Mouse (Mus musculus): Measurements from ENCODE around the gene Ednra. TPM values are rescaled to one million over a fixed set of nuclear protein-coding genes. Genes with fewer than 3 reads are reported as not detected.
"Not testable (repeated sequence)": the region's sequence is repeated elsewhere in the genome, so short reads cannot be mapped to it uniquely, and the experiment has no call there.

Gene Ednra
- polyA plus RNA-seq, 1 experiment from 2014 or later = 51.8 TPM

DNA sequence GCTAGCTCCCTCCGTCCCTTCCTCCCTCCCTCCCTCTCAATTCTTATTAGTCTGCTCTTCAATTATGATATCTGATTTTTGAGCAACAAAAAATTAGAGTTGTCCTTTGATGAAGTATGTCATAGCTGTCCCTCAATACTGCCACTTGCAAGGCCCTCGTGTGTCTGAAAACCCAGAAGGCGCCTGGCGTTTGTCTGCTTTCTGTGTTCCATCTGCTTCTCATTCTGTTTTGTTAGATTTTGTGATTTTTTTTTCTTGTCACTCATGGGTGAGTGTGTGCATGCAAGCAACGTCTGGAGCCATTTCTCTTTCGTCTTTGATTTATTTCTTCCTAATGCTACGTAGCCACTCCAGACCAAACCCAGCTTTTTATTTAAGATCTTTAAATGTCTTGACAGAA is 9.8 kb downstream of the Ednra start:
- Histone ChIP-seq H3K4me2 (replicated peaks) (no peak overlapping the region), H3K27me3 (no peaks in the 10 kb centered on the region), H3K4me1 (peaks cover 74% of the 10 kb centered on the region), H3K9me3 (no peaks in the 10 kb centered on the region), H3K27ac (peak overlapping the region; percentile 46; the same call in 1 of the 2 replicates), H3K9ac (no peak overlapping the region), H3K36me3 (peaks cover 1% of the 10 kb centered on the region; the same call in 1 of the 2 replicates), H3K4me3 (no peak overlapping the region)
- 29% methylated on average over 7 of the region's 7 CpGs for WGBS
- ATAC-seq (ENCODE audit: insufficient number of reproducible peaks, insufficient read depth, low FRiP score, low TSS enrichment) = no peak

DNA sequence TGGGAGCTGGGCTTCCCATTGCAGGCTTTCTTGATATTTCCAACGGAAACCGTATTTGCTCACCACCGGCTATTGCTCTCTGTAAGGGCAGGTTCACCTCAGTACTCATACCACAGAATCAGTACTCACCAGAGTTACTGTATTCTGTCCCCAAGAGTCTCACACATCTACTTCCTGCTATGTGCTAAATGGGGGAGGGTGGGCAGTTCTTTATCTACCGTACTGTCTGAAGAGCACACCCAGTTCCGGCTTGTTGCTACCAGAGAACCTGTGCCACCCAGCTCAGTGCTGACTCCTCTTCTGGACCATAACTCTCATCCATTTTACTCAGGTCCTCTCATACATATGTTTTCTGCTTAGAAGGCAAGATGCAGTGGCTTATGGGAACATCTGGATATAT is 10.6 kb downstream of the Ednra start:
- no peak for ATAC-seq (ENCODE audit: insufficient number of reproducible peaks, insufficient read depth, low FRiP score, low TSS enrichment)
- Histone ChIP-seq H3K4me1 (peaks cover 70% of the 10 kb centered on the region), H3K27ac (peak overlapping the region; percentile 72), H3K9me3 (no peaks in the 10 kb centered on the region), H3K27me3 (no peaks in the 10 kb centered on the region), H3K4me3 (no peak overlapping the region), H3K4me2 (replicated peaks) (0 out of 2 replicates have a peak overlapping the region, but pooled peaks have one; percentile 2), H3K9ac (no peak overlapping the region), H3K36me3 (no peaks in the 10 kb centered on the region)
- 67% methylated on average over 5 of the region's 5 CpGs for WGBS

DNA sequence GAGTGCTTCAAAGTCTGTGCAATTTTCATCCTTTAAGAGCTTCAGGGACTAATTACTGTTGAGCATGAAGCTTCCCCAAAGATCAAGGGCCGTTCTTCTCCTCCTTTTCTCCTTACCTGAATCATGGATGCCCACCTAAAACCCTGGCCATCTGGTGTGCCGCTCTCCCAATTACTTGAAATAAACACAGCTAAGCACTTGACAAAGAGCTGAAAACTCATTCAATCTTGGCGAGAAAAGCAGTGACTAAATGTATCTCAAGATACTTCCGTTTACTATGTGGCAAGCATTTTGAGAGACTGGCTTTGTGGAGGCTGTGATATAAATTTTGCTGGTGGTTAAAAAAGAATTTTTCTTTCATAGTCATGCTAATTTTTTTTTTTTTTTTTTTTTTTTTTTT is 19.5 kb downstream of the Ednra start:
- H3K4me2 ChIP-seq (replicated peaks) = no peak overlapping the region
- H3K9ac ChIP-seq = no peak overlapping the region
- H3K36me3 ChIP-seq = peaks cover 4% of the 10 kb centered on the region; the same call in 1 of the 2 replicates
- H3K27ac ChIP-seq = 0 out of 2 replicates have a peak overlapping the region, but pooled peaks have one; percentile 47
- no peak for ATAC-seq (ENCODE audit: insufficient number of reproducible peaks, insufficient read depth, low FRiP score, low TSS enrichment)
- H3K9me3 ChIP-seq = no peaks in the 10 kb centered on the region
- no peaks in the 10 kb centered on the region for H3K27me3 ChIP-seq
- no peak overlapping the region for H3K4me3 ChIP-seq
- H3K4me1 ChIP-seq = peaks cover 7% of the 10 kb centered on the region; the same call in 1 of the 2 replicates
- 84% methylated on average over 4 of the region's 4 CpGs for WGBS

DNA sequence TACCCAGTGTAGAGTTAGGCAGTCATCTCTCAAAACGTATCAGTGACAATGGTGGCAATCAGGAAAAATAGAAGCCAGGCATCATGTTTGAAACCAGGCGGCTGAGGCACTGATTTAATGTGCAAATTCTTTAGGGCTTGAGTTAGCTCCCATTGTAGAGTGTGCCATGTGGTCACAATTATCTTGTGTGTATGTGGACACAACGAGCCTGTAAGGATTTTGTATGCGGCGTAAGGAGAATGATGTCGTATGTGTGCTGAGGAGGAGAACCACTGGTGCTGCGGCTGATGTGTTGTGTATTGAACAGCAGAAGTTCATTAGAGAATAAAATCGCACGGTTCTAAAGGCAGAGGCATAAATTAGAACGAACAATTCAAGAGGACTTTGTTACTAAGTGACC is 26.2 kb downstream of the Ednra start:
- Histone ChIP-seq H3K27me3 (no peaks in the 10 kb centered on the region), H3K36me3 (peaks cover 9% of the 10 kb centered on the region; the same call in 1 of the 2 replicates), H3K4me2 (replicated peaks) (no peak overlapping the region), H3K9ac (no peak overlapping the region), H3K27ac (peak overlapping the region; percentile 19; the same call in 1 of the 2 replicates), H3K4me1 (peaks cover 28% of the 10 kb centered on the region), H3K9me3 (no peaks in the 10 kb centered on the region), H3K4me3 (no peak overlapping the region)
- 40% methylated on average over 10 of the region's 10 CpGs for WGBS
- no peak for ATAC-seq (ENCODE audit: insufficient number of reproducible peaks, insufficient read depth, low FRiP score, low TSS enrichment)

DNA sequence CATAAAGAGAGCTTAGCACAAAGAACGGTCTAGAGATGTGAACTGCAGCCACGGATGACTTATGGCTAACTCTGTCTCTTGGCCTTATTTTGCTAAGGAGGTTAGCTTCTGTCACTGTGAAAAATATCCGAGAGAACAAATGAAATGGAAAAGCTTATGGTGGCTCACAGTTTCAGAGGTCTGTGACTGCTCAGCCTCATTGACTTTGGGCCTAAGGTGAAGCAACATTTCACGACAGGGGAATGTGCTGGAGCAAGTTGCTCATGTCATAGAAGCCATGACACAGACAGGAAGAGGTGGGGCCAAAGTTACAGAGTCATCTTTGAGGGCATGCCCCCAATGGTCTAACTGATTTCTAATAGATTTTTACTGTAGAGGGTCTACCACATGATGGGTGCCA is 28.1 kb downstream of the Ednra start:
- H3K4me1 ChIP-seq = peaks cover 28% of the 10 kb centered on the region
- peaks cover 6% of the 10 kb centered on the region; the same call in 1 of the 2 replicates for H3K36me3 ChIP-seq
- no peak for ATAC-seq (ENCODE audit: insufficient number of reproducible peaks, insufficient read depth, low FRiP score, low TSS enrichment)
- H3K27me3 ChIP-seq = no peaks in the 10 kb centered on the region
- no peak overlapping the region for H3K4me3 ChIP-seq
- H3K27ac ChIP-seq = no peak overlapping the region
- WGBS = 86% methylated on average over 4 of the region's 4 CpGs
- no peaks in the 10 kb centered on the region for H3K9me3 ChIP-seq
- H3K4me2 ChIP-seq (replicated peaks) = no peak overlapping the region
- no peak overlapping the region for H3K9ac ChIP-seq

DNA sequence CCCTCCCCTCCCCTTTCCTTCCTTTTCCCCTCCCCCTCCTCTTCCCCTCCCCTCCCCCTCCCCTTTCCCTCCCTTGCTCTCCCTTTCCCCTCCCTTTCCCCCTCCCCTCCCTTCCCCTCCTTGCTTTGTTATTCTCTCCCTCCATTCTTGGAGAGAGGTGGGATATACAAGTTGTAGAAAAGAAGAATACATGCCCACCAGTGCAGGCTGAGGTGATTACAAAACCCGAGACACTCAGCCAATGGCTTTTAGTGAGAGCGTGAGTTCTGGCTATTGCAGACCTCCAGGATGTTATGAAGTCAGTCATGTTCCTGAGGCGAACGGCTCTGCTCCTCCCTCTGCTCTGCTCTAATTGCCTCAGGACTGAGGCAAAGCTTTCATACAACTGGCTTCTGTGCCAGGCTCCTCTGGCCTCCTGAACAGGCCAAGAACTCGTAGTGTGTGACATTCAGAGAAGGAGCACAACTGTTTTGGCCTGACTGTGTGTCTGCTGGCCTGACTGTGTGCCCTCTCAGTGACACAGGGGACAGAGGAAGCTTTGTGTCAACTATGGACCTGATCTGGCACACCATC is 28.7 kb downstream of the Ednra start:
- ATAC-seq (ENCODE audit: insufficient number of reproducible peaks, insufficient read depth, low FRiP score, low TSS enrichment) = no peak
- no peaks in the 10 kb centered on the region for H3K9me3 ChIP-seq
- WGBS = 22% methylated on average over 5 of the region's 5 CpGs

DNA sequence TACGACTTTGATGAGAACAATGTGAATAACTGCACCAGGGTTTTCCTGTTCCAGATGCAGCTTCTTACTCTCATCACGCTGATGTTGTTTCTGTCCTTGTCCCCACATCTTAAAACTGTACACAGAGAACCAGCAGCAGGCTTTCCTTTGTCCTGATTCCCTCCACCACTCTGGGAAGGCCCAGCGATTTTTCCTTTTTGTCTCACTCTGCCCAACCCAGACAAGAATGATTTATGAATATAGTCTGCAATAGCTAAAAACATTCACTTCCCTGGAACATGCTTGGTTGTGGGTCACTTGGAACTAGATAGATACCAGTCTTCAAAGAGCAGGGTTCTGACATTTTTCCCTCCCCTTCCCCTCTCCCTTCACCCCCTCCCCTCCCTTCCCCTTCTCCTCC is 29.2 kb downstream of the Ednra start:
- Histone ChIP-seq H3K9me3 (no peaks in the 10 kb centered on the region), H3K27ac (no peak overlapping the region), H3K4me3 (no peak overlapping the region), H3K27me3 (no peaks in the 10 kb centered on the region), H3K9ac (no peak overlapping the region), H3K4me1 (peaks cover 28% of the 10 kb centered on the region), H3K4me2 (replicated peaks) (no peak overlapping the region), H3K36me3 (0 out of 2 replicates have a peak, but pooled peaks cover 5% of the 10 kb centered on the region)
- WGBS = 81% methylated on average over 3 of the region's 3 CpGs
- no peak for ATAC-seq (ENCODE audit: insufficient number of reproducible peaks, insufficient read depth, low FRiP score, low TSS enrichment)

More for the DNA sequence above, 28.7 kb downstream of the Ednra start:
- Histone ChIP-seq H3K9ac (no peak overlapping the region), H3K4me1 (peaks cover 28% of the 10 kb centered on the region), H3K4me3 (no peak overlapping the region), H3K36me3 (0 out of 2 replicates have a peak, but pooled peaks cover 5% of the 10 kb centered on the region), H3K4me2 (replicated peaks) (no peak overlapping the region), H3K27me3 (no peaks in the 10 kb centered on the region), H3K27ac (no peak overlapping the region)

DNA sequence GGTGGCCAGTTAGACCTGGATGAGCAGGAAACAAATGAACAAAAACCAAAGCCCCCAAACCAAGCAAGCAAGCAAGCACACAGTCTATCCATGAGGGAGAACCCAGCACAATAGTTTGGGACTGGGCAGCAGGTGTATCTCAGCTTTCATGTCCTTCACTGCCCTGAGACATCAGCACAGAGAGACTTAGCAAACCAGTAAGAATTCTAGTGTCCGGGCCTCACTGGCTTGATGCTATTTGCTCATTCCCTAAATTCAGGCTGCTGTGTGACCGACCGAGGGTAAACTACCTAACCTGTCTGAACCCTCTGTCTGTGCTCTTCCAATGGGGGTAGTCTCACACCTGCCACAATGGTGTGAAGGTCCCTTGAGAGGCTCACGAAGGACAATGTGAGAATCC is 29.7 kb downstream of the Ednra start:
- 87% methylated on average over 4 of the region's 4 CpGs for WGBS
- no peak overlapping the region for H3K4me2 ChIP-seq (replicated peaks)
- peaks cover 28% of the 10 kb centered on the region for H3K4me1 ChIP-seq
- 0 out of 2 replicates have a peak, but pooled peaks cover 5% of the 10 kb centered on the region for H3K36me3 ChIP-seq
- H3K9me3 ChIP-seq = no peaks in the 10 kb centered on the region
- no peak overlapping the region for H3K9ac ChIP-seq
- no peak overlapping the region for H3K27ac ChIP-seq
- no peaks in the 10 kb centered on the region for H3K27me3 ChIP-seq
- no peak overlapping the region for H3K4me3 ChIP-seq
- ATAC-seq (ENCODE audit: insufficient number of reproducible peaks, insufficient read depth, low FRiP score, low TSS enrichment) = no peak

DNA sequence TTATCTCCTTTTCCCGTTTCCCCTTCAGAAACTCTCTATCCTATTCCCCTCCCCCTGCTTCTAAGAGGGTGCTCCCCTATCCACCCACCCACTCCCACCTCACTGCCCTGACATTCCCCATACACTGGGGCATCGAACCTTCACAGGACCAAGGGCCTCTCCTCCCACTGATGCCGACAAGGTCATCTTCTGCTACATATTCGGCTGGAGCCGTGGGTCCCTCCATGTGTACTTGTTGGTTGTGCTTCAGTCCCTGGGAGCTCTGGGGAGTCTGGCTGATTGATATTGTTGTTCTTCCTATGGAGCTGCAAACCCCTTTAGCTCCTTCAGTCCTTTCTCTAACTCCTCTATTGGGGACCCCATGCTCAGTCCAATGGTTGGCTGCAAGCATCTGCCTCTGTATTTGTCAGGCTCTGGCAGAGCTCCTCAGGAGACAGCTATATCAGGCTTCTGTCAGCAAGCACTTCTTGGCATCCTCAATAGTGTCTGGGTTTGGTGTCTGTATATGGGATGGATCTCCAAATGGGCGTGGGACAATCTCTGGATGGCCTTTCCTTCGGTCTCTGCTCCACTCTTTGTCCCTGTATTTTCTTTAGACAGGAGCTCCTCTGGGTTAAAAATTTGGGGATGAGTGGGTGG is 34.7 kb downstream of the Ednra start:
- not testable (repeated sequence) for H3K4me1 ChIP-seq; H3K27me3 ChIP-seq; H3K9ac ChIP-seq; H3K27ac ChIP-seq; ATAC-seq (ENCODE audit: insufficient number of reproducible peaks, insufficient read depth, low FRiP score, low TSS enrichment); H3K4me2 ChIP-seq (replicated peaks); H3K4me3 ChIP-seq; H3K9me3 ChIP-seq
- peaks cover 24% of the 10 kb centered on the region for H3K36me3 ChIP-seq
- 88% methylated on average over 7 of the region's 7 CpGs for WGBS

DNA sequence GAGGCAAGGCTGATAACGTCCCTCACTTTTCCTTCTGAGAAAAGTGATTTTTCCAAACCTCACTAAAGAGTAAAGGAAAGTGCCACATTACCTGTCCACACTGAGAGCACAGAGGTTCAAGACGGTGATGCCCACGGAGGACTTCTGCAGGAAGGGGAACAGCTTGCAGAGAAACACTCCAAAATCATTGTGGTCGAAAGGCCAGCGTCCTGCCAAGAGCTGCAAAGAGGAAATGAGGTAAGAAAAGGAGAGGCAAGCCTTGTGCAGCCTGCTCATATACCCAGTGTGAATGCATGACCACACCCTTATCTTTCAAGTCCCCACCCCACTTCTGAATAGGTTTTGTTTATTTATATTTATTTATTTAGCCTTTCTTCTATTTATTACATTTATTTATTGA is 35.3 kb downstream of the Ednra start:
- no peak overlapping the region for H3K9ac ChIP-seq
- H3K27ac ChIP-seq = no peak overlapping the region
- ATAC-seq (ENCODE audit: insufficient number of reproducible peaks, insufficient read depth, low FRiP score, low TSS enrichment) = no peak
- no peak overlapping the region for H3K4me2 ChIP-seq (replicated peaks)
- H3K4me1 ChIP-seq = peaks cover 6% of the 10 kb centered on the region; the same call in 1 of the 2 replicates
- peaks cover 22% of the 10 kb centered on the region for H3K36me3 ChIP-seq
- no peaks in the 10 kb centered on the region for H3K9me3 ChIP-seq
- H3K4me3 ChIP-seq = no peak overlapping the region
- no peaks in the 10 kb centered on the region for H3K27me3 ChIP-seq
- WGBS = 74% methylated on average over 5 of the region's 5 CpGs

DNA sequence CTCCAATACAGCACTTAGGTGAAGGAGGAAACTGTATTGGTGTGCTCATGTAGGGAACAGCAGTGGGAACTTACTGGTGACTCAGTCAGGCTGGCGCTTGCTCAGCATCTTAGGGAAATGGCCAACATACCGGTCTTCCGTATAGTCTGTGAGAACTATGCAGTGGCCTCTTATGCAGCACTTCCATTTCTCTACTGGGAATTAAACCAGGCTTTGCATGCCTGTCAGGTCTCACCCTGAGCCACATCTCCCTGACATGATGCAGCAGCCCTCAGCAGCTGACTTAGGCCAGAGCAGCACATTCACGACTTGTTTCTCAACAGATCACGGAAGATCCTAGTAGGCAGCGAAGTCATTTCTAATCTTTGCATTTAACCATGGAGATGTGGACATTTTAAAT is 39.9 kb downstream of the Ednra start:
- 77% methylated on average over 6 of the region's 6 CpGs for WGBS
- Histone ChIP-seq H3K4me3 (no peak overlapping the region), H3K27ac (no peak overlapping the region), H3K36me3 (peaks cover 22% of the 10 kb centered on the region), H3K9me3 (no peaks in the 10 kb centered on the region), H3K4me2 (replicated peaks) (no peak overlapping the region), H3K27me3 (no peaks in the 10 kb centered on the region), H3K4me1 (0 out of 2 replicates have a peak, but pooled peaks cover 5% of the 10 kb centered on the region), H3K9ac (no peak overlapping the region)
- ATAC-seq (ENCODE audit: insufficient number of reproducible peaks, insufficient read depth, low FRiP score, low TSS enrichment) = no peak

Measured in embryonic facial prominence, embryonic 12.5 days (tissue).